Mouse (Mus musculus): ENCODE data around the gene Btbd35f28.
"Not testable (repeated sequence)": the region's sequence is repeated elsewhere in the genome, so short reads cannot be mapped to it uniquely, and the experiment has no call there.

Btbd35f28 gene

GRCm38 (mm10) chrX:4196276-4196675, at the start of gene Btbd35f28:
Gene Btbd35f28, plus strand, starts transcription at chrX:4196576.
- in situ Hi-C loops (cut with MboI, MseI) = not testable (repeated sequence)

Data from T-helper 1 cell (primary cell).